Mouse (Mus musculus) skeletal muscle tissue, adult 2 months (tissue): ENCODE results near the gene Ntn1.

Experiments used
- DNase-seq: peaks from one replicate; pipeline ENCODE4 v3.0.0-alpha.2; 2012; ENCODE audit warnings: low read depth, low spot score

Ntn1 gene

DNA sequence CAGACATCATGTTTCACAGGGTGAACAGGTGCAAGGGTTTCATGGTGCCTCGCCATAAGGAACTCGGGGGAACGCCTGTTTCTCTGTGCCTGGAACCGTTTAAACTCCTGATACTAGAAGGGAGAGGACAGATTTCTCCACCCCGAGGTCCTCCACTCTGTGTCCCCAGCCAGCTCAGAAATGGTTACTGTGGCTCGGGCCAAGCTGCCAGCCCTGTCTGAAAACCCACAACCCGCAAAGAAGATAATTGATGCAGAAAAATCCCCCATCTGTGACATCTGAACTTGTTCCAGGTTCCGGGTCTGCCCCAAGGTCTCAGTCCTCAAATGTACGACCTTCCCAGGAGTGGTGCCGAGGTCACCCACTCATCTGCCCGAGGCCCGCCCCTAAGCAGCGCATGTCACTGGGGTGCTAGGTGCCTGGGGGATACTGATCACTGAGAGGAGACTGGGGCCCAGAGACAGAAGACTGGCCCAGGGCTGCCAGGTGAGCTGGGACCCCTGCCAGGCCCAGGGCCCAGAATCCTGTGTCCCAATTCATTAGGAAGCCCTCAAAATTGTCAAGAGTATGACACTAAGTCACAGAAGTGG, 68.9 kb downstream of the Ntn1 start:
- no peak for DNase-seq

DNA sequence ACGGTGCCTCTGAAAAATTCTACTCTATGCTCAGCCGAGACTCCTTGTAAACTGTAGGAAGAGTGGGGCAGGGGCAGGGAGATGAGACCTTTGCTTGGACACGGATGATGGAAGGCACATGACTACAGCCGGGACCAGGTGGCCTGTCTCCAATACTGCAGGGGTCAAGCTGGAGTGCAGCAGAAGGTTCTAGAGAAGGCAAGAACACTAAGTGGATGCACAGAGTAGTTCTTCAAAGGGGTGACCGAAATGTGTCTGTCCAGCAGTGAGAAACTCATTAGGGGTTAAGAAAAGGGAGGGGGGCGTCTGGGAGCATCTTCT, 69.5 kb downstream of the Ntn1 start:
- no peak for DNase-seq

DNA sequence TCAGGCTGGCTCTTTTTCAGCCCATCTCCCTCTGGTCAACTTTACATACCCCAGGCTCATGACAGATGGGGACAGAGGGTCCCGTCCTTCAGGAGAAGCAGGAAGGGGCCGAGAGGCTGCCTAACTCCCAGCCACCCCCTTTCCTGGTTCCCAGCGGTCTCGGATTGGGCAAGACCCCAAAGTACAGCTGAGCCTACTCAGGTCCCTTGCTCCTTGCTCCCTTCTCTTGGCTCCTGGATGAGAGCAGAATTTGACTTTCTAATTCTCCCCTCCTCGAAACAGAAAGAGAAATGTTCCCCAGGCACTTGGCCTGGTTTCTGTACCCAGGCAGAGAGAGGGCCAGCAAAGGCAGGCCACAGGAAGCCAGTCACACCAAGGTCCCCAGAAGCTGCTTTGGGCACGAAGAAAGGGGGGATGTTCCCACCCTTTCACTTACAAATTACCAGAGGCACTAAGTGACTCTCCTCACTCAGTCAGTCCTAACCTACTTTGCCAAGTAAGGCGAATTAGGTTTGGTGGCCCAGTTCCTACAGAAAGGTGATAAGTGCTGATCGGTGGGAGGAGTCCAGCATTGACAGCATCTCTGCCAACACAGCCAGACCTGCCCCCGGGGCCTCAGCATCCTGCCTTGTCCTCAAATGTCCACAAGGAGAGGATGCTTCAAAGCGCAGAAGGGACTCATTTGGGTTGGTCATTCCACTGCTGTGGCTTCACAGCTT, 70.1 kb downstream of the Ntn1 start:
- DNase-seq, result no peak

DNA sequence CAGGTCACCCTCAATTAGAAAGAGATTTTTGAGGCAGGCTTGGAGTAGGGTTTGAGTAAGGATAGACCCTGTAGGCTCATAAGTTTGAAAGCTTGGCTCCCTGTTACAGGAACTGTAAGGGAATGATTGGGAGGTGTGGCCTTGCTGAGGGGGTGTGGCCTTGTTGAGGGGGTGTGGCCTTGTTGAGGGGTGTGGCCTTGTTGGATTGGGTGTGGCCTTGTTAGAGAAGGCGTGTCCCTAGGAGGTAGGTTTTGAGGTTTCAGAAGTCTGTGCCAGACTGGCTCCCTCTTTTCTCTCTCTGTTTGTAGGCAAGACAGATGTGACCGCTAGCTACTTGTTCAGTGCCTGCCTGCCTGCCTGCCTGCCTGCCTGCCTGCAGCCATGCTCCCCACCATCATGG, 75.8 kb downstream of the Ntn1 start:
- DNase-seq, result no peak

GRCm38 (mm10) chr11:68321417-68321816, 79.2 kb downstream of the Ntn1 start:
- peak; percentile 77 for DNase-seq

- DNase-seq, result no peak
These were observed 85.0 kb downstream of the Ntn1 start for GRCm38 (mm10) chr11:68315551-68316130.

DNA sequence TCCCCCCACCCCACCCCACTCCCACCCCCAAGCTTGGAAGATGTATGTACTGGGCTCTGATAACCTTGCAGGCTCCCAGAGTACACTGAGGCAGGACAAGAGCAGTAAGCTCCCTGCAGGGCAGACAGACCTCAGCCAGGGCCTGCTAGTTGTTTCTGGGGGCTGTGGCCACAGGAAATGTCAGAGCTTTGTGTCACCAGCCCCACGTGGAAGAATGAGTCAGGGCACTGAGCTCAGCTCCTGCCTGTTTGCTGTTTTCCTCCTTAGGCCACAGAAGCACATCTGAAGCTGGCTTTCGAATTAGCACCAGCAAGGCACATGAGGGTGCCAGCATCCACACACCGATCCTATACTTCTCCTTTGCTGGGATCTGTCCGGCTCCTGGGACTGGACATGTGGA, 86.8 kb downstream of the Ntn1 start:
- peak; percentile 23 for DNase-seq

DNA sequence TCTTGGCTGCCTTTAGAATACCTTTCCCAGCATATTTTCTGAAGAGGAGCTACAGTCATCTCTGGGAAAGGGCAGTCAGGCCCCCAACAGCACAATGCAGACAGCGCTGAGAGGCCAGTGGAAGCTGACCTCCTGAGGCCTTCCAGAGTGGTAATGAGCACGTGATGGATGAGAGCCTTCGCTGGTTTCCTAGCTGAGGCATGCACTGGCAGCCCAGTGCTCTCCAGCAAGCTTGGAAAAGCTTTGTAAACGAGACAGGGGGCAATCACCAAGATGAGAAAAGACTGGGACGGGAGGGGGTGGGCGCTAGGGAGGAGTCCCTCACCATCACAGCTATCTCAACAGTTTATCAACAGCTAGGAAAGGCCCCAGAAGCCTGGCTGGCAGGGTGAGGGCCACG, 87.6 kb downstream of the Ntn1 start:
- no peak for DNase-seq

DNA sequence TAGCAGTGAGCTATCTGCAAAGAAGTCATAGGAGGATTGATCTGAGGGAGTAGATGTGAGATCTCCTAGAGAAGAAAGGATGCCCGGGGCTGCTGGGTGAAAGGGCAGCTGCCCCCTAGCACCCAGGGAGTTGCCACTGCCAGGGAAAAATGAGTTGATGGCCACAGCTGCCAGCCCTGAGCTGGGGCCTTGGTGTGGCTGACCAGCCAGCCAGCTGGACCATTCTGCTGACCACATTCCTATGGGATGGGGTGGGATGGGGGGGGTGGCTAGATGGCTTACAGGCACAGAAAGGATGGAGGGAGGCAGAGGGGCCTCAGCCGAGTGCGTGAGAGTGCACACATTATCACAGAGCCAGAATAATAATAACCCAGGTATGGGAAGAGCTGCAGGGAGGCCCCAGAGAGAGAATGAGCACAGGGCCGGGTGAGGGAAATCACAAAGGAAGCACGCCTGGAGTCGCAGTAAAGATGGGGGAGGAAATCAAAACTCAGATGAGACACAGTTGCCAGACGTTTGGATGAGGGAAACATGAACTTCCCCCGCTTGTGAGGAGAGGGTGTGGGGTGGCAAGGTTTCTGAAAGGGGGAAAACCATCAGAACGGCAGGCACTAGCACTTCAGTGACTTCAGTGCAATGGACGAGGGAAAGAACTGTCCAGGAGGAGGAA, 91.6 kb downstream of the Ntn1 start:
- DNase-seq, result no peak

DNA sequence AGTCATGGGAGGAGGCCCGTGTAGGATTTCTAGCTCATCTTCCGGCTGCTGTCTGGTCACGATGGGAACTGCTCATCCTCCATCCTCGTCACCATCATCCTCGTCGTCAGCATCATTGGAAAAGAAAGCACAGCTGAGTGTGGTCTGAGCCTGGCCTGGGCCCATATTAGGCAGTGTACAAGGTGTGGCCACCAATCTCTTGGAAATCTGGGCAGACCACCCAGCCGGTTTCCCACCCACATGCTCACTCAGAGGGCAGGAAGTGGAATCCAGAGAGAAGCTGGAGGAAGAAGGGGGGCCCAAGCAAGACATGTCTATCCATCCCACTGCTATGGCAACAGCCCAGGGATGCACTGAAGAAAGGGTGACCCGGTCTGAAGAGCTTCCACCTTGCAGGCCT, 94.6 kb downstream of the Ntn1 start:
- DNase-seq, result no peak

DNA sequence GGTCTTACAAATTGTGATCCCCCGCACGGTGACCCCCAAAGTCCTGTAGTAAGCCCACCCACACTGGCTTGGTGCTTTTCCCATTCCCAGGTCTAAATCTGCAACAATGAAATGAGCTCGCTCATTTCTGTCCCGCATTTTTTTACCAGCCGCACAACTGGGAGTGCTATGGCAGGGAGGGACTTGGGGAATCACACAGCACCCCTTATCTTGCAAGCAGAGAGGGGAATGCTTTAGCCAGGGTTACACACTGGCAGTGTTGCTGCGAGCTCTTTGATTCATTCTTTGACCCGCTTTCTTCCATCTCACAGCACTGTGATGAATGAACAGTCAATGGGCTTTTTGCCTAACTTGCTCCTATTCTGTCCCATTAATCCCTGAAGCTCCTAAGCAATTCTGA, 98.3 kb downstream of the Ntn1 start:
- no peak for DNase-seq

- no peak for DNase-seq
These were observed 99.0 kb downstream of the Ntn1 start for GRCm38 (mm10) chr11:68301660-68302059.

DNA sequence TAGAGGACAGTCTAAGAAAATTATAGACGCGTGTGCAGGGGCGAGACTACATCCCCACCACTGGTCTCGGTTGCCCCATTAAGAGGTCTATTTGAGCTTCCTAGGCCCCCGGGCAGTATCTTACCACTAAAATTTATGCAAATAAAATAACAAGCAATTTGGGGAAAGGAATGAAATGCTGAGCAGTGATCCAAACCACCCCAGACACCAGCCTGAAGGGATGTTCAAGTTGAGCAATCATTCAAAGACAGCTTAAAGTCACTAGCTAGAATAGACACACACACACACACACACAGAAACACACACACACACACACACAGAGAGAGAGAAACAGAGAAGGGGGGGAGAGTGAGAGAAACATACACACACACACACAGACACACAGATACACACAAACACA, 105.1 kb downstream of the Ntn1 start:
- no peak for DNase-seq

DNA sequence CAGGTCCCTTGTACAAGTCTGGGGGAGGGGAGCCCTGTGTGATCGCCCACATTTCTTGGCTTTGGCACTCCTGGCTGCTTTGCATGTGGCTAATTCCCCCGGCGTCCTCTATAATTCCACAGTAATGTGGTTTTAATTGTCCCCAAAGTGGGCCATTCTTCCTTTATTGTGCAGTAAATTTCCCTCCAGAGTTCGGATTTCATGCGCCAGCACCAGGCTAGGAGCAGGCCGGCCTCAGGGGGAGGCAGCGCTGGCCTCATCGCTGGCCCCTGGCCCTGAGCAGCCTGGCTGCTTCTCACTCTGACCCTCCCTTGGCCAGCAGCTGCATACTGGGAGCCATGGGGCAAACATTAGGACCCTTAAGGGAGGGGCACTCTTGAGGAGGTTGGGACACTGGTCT, 110.0 kb downstream of the Ntn1 start:
- DNase-seq, result peak; percentile 47

GRCm38 (mm10) chr11:68287331-68287730, 113.3 kb downstream of the Ntn1 start:
- DNase-seq, result no peak

- DNase-seq, result peak; percentile 73
These were observed 114.3 kb downstream of the Ntn1 start for GRCm38 (mm10) chr11:68286142-68286808.

DNA sequence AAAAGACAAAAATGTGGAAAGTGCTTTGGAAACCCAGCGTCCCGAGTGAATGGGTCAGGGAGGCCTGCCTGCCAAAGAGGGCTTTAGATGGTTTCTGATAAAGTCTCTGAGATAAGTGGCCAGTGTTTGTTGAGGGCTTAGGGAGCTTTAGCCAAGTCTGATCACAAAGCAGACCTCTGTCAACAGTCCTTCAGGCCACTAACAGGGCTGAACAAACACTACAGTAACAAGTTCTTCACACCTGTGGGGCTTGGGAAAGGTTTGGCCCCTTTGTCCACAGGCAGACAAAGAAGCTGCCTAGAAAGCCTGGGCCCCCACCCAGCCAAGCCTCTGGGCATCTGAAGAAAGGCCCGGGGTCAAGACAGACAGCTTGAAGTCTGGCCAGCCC, 114.9 kb downstream of the Ntn1 start:
- no peak for DNase-seq

DNA sequence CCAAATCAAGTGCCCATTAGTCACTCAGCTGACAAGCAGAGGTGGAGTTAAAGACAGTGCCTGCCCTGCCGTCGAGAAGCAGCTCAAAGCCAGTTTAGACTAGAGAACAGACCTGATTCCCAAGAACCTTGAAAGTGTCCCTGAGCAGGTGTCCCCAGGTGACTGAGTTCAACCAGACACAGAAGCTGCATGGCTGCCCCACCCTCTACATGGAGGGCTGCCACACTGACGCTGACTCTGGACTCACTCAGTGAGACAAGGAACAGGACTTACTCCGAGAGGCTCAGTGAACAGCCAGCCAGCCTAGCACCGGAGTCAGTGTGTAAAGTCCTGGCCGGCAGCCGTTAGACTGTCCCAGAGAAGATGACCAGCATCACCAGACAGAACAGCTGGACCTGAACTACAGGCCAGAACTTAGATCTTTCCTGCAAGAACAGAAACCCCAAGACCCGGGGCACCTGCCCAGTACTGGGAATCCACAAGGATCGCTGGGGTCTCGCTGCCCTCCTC, 120.6 kb downstream of the Ntn1 start:
- no peak for DNase-seq

DNA sequence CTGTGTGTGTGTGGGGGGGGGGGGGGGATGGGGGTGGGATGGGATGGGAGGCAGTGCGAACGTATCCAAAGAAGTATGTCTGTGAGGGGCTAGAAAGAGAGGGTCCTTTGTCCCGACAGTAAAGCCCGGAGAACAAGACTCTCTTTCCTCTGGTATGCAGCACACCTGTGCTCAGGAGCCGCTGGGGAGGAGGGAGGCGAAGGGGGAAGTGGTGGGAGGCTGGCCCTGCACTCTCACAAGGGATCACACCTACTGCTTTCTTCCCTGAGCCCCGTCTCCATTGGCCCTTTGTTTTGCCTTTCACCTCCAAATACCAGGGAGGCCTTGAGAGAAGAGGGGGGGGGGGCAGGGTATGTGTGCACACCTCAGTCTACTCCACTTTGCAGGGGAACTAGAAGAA, 123.7 kb downstream of the Ntn1 start:
- DNase-seq, result no peak

- DNase-seq, result no peak
These were observed 126.3 kb downstream of the Ntn1 start for GRCm38 (mm10) chr11:68274331-68274811.

DNA sequence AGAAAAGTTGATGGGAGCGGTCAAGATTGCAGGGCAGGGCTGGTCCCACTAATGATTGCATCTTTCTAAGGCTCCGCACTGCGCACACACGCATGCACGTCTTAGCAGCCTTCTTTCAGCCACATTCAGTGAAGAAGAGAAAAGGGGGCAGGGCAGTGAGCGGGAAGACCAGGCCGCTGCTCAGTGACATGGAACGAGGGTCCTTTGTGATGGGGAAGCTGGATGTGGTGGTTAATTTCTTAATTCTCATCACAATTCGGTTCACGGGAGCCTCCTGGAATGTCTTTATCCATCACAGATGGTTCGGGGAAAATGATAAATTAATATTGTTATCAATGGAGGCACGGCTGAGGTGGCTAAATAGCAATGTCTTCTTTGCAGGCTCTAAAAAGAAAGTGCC, 126.8 kb downstream of the Ntn1 start:
- DNase-seq, result no peak
